Mouse (Mus musculus): ENCODE results near the gene Zscan22.
"Not testable (repeated sequence)": the region's sequence is repeated elsewhere in the genome, so short reads cannot be mapped to it uniquely, and the experiment has no call there.

Zscan22 gene

DNA sequence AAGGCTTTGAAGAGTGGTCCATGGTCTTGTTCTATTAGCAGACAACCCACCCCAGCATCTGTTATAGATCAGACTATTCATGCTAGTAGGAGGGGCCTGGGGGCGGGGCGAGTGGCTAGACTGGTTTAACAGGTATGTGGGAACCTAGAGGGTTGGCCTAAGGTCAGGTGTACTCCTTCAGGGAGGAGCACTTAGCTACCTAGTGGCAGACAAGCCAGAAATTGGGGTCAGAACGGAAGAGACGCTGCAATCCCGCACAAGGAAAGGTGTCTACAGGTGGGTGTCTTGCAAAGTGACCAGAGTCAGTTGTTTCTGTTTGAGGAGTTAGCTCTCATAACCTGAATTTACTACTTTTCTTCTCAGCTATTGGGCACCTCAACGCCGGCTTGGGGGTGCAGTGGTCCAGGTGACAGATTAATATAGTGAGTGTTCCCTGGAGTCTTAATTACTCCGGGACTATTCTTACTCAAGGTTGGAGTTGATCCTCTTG is 29.6 kb downstream of the Zscan22 start, which contains the start of gene Rnf225:
Gene Rnf225 (plus strand): TSS at position 226 of the 490 bp plus-strand sequence.
- ATAC-seq (ENCODE audit: insufficient number of reproducible peaks, low FRiP score, low TSS enrichment): no peak

- peak; percentile 61; the same call in 1 of the 2 replicates for ATAC-seq (ENCODE audit: insufficient number of reproducible peaks, low FRiP score, low TSS enrichment)
These were observed 30.3 kb downstream of the Zscan22 start for GRCm38 (mm10) chr7:12927693-12928589.

- no peak for ATAC-seq (ENCODE audit: insufficient number of reproducible peaks, low FRiP score, low TSS enrichment)
These were observed 36.1 kb downstream of the Zscan22 start for GRCm38 (mm10) chr7:12933615-12934140.

DNA sequence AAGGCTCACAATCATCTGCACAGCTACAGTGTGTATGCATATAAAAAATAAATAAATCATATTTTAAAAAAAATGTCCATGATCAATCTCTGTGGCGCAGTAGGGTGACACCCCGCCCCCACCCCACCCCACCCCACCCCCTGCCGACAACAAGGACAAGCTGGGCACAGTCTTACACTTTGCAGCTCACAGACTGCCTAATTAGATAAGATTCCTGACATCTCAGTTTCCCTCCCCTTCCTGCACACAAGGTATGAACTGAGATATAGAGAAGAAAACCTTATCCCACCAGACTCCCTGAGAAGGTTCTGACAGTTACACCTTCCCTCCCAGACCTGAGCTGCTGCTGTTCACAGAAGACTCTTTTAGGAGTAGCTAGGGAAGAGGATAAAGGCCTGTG is 37.2 kb downstream of the Zscan22 start:
- no peak for ATAC-seq (ENCODE audit: insufficient number of reproducible peaks, low FRiP score, low TSS enrichment)

- ATAC-seq (ENCODE audit: insufficient number of reproducible peaks, low FRiP score, low TSS enrichment): not testable (repeated sequence)
These were observed 39.7 kb downstream of the Zscan22 start for GRCm38 (mm10) chr7:12937254-12937803.

DNA sequence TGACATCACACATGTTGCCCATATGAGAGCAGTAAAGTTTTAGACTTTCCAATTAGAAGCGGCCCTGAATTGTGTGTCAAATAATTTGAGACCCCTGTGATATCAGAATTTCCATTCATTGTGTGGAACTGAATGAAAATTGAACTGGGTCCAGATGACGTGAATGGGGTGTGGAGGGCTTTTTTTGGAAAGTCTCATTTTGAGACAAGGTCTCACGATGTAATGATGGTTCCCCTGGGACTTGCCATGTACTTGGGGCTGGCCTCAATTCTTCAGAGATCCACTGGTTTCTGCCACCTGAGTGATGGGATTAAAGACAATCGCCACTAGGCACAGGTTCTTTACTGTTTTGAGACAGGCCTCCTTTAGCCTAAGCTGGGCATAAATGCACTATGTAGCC is 43.0 kb downstream of the Zscan22 start:
- no peak for ATAC-seq (ENCODE audit: insufficient number of reproducible peaks, low FRiP score, low TSS enrichment)

- no peak for ATAC-seq (ENCODE audit: insufficient number of reproducible peaks, low FRiP score, low TSS enrichment)
These were observed 45.9 kb downstream of the Zscan22 start for GRCm38 (mm10) chr7:12943488-12943887.

DNA sequence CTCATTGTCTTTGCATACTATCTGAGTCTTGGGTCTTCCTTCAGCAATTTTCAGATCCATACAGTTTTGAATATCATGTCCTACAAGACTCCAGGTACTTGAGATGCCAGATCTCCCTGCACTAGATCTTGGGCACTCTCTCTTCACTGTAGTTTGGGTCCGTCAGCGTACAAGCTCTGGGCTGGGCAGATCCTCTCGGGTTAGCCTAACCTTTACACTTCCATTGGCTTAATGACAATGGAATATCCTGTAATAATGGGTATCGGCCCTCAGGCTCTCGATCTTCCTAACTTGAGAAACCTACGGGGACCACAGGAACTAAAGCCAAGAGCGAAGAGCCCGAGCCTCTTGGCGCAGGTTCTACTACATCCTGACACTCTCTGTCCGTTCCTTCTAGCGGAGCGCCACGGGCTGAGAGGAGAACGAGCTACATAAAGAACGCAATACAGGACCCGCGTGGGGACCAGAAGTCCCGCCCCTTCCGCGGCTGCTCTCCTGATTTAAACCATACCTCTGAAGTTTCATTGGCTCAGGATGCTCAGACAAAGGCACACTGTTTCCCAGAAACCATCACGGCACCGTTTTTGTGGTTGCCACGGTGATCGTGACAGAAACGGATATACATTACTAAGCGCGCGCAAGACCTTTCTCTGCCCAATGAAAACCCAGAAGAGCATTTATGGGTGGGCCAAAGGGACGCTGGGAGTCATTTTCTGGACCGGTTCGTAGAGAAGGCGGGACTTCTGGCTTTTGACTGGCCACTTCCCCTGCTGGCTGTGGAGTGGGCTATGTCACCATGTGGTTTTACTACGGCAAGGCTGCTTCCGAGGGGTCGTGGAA is 51.6 kb downstream of the Zscan22 start:
- peak; percentile 99 for ATAC-seq (ENCODE audit: insufficient number of reproducible peaks, low FRiP score, low TSS enrichment)

DNA sequence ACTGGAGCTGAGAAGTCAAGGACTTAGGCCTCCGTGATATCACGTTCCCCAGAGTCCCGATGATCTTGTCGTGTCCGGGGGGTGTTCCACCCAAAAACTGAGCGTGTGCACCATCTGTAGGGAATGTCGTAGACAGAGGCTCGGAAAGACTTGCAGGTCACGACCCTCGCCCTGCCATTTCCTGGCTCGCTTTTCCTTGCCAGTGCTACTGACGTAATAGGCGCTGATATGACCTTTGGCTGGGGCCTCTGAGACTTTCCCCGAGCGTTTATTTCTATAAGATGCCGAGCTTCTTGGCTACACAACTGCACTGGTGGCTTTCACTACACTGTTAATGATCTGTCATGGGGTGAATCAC is 52.2 kb downstream of the Zscan22 start:
- no peak for ATAC-seq (ENCODE audit: insufficient number of reproducible peaks, low FRiP score, low TSS enrichment)

GRCm38 (mm10) chr7:12954896-12955295 is 57.3 kb downstream of the Zscan22 start:
- ATAC-seq (ENCODE audit: insufficient number of reproducible peaks, low FRiP score, low TSS enrichment): no peak

DNA sequence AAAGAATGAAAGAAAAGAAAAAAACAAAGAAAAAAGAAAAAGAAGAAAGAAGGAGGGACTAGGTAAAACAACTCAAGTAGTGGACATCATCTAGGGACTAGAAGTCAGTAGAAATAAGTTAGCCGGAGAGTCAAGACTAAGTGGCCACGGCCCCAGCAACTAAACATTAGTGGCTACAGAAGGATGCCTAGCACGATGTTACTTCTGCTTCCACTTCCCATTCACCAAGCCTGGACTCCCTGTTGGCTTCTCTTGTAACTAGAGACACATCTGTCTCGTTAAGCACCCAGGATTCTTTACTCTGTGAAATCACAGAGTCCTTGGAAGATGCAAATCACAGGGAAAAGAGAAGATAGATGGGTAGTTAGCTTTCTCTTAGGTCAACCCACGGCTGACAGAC is 59.9 kb downstream of the Zscan22 start:
- no peak for ATAC-seq (ENCODE audit: insufficient number of reproducible peaks, low FRiP score, low TSS enrichment)

Data from cerebellum, adult (tissue).